Comparison of ENCODE assay signal across 11 mouse cellular contexts in the genomic region with DNA sequence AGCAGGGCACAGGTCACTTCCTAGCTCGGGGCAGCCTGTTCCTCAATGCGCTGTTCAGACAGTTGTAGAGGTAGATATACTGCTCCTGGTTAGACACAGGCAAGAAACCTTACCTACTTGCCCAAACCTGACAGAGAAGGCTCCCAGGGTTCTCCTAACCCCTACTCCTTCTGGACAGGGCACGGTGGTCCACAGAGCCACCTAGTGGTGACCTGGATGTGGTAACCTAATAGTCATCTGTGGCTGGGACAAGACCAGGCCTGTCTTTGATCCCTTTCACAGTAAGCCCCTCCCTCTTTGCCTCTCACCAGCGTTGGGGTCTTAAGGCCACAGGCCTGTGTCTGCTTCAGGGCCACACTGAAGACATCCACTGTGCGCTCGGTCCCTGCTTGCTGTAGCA. TPM values are rescaled to one million over a fixed set of nuclear protein-coding genes. Genes with fewer than 3 reads are reported as not detected.
DNase-seq lines count a peak whose midpoint lies in the region; ATAC-seq and TF ChIP-seq lines count a peak whose summit lies in the region.
"Had no signal": no experiment of that assay in that cellular context is flagged by ENCODE, and none has a peak within 500 bp of the region (broad histone marks: within the 10 kb centered on the region; RNA-seq: fewer than 3 reads in every experiment).

No protein-coding gene starts in this region.

- DNase-seq in cerebellum, adult 18-20 months: peak; percentile 35 to 43
- no peak for DNase-seq in cerebellum, adult 9-11 months
- no peak for DNase-seq in layer of hippocampus, adult 2 months (ENCODE audit: low spot score in 2 of 2)
- DNase-seq in layer of hippocampus, adult 8-10 months (ENCODE audit: low spot score in 2 of 2): no peak
- no peak for DNase-seq in liver, embryonic 14.5 days (ENCODE audit: low read depth in 3 of 3, low spot score in 3 of 3)
- no peak for DNase-seq in c-Kit-positive CD71-positive TER-119-positive erythroid progenitor cells, embryonic 14.5 days (ENCODE audit: low spot score)
- no peak for DNase-seq in adipocyte (ENCODE audit: low spot score)

- no peak overlapping the region for H3K4me2 ChIP-seq in liver, embryonic 14.5 days (ENCODE audit: low read depth)

- no peak overlapping the region for H3K4me3 ChIP-seq in layer of hippocampus, adult 2 months
- no peak overlapping the region for H3K4me3 ChIP-seq in bone marrow macrophage, adult 2 months (ENCODE audit: insufficient read depth, low read length)
- H3K4me3 ChIP-seq in liver, embryonic 14.5 days (ENCODE audit: insufficient read depth in 1 of 2, low read depth in 2 of 2, low read length in 2 of 2): no peak overlapping the region
- H3K4me3 ChIP-seq: myocyte had no signal

- TF ChIP-seq POLR2A in bone marrow macrophage, adult 2 months (IDR thresholded peaks at IDR 0.05; ENCODE audit: borderline replicate concordance, low read depth, low read length): no peak

- peaks cover 27% of the 10 kb centered on the region for H3K27me3 ChIP-seq in liver, embryonic 14.5 days (ENCODE audit: control insufficient read depth, insufficient read depth, low read length)
- H3K27me3 ChIP-seq: Patski had no signal

- no peak overlapping the region for H3K27ac ChIP-seq in layer of hippocampus, adult 2 months
- no peak overlapping the region for H3K27ac ChIP-seq in bone marrow macrophage, adult 2 months (ENCODE audit: insufficient read depth, low read depth, low read length)
- H3K27ac ChIP-seq in liver, embryonic 14.5 days: no peak overlapping the region

- TF ChIP-seq CTCF in layer of hippocampus, adult 2 months (conservative IDR thresholded peaks at IDR 0.05): peak; percentile 75
- TF ChIP-seq CTCF in bone marrow macrophage, adult 2 months (IDR thresholded peaks at IDR 0.05; ENCODE audit: low read depth, low read length): peak; percentile 58
- peak; percentile 73 for TF ChIP-seq CTCF in liver, embryonic 14.5 days (IDR thresholded peaks at IDR 0.05; ENCODE audit: low read depth)

- no peak for TF ChIP-seq EP300 in liver, embryonic 14.5 days (IDR thresholded peaks at IDR 0.05; ENCODE audit: low read depth)

- peaks cover 6% of the 10 kb centered on the region for H3K4me1 ChIP-seq in bone marrow macrophage, adult 2 months (ENCODE audit: control insufficient read depth, insufficient read depth, low read length)
- no peaks in the 10 kb centered on the region for H3K4me1 ChIP-seq in liver, embryonic 14.5 days (replicated peaks; ENCODE audit: control insufficient read depth in 2 of 2, insufficient read depth in 2 of 2, low read length in 1 of 2)

- no peak for ATAC-seq in liver, embryonic 14.5 days (ENCODE audit: insufficient read depth)
- ATAC-seq: Patski had no signal

- H3K36me3 ChIP-seq in liver, embryonic 14.5 days (replicated peaks; ENCODE audit: control insufficient read depth, insufficient read depth, low read depth): no peaks in the 10 kb centered on the region

- WGBS in liver, embryonic 14.5 days (ENCODE audit: insufficient replicate concordance): 42% methylated on average over 6 of the region's 6 CpGs

- H3K9ac ChIP-seq in liver, embryonic 14.5 days (replicated peaks): no peak overlapping the region

- no peaks in the 10 kb centered on the region for H3K9me3 ChIP-seq in liver, embryonic 14.5 days (ENCODE audit: control insufficient read depth, low read length)

RNA-seq across cellular contexts. Expression of gene Lgr6, which starts 3.5 kb away (rescaled TPM):
- 1 to 10 TPM; 2.4 TPM for total RNA-seq in layer of hippocampus, adult 2 months (2021)
- 1 to 10 TPM; 1.4 to 2.2 (median 1.9) TPM for total RNA-seq in layer of hippocampus, adult 8-10 months (2022)
- not detected in 2 replicates for polyA plus RNA-seq in bone marrow macrophage, adult 2 months (2012; ENCODE audit: insufficient read depth, insufficient read length, missing spikeins)
- polyA plus RNA-seq in liver, embryonic 14.5 days (2012; rRNA removed): 0.02 TPM in 2 replicates
- polyA plus RNA-seq in liver, embryonic 14.5 days (2014; fragmentation: Nextera tagmentation; extraction: Ambion mirVana): 0.05 and 0.08 TPM in 2 replicates
- total RNA-seq: hematopoietic stem cell, adult 5-6 weeks had no signal

RNA-seq across cellular contexts. Expression of gene Ptpn7, which starts 23.9 kb away (rescaled TPM):
- not detected for total RNA-seq in layer of hippocampus, adult 2 months (2021)
- under 1 TPM in 2 of 4 experiments, not detected in 2; 0.16 to 0.34 TPM for total RNA-seq in layer of hippocampus, adult 8-10 months (2022)
- 42.8 and 49.1 TPM in 2 replicates for polyA plus RNA-seq in bone marrow macrophage, adult 2 months (2012; ENCODE audit: insufficient read depth, insufficient read length, missing spikeins)
- polyA plus RNA-seq in liver, embryonic 14.5 days (2012; rRNA removed): 11.9 and 12.4 TPM in 2 replicates
- 8.6 and 9.4 TPM in 2 replicates for polyA plus RNA-seq in liver, embryonic 14.5 days (2014; fragmentation: Nextera tagmentation; extraction: Ambion mirVana)

RNA-seq across cellular contexts. Expression of gene Arl8a, which starts 38.0 kb away (rescaled TPM):
- total RNA-seq in layer of hippocampus, adult 2 months (2021): 100 to 1,000 TPM; 247 to 258 TPM
- 100 to 1,000 TPM; 251 to 262 (median 254) TPM for total RNA-seq in layer of hippocampus, adult 8-10 months (2022)
- polyA plus RNA-seq in bone marrow macrophage, adult 2 months (2012; ENCODE audit: insufficient read depth, insufficient read length, missing spikeins): 204 TPM in 2 replicates
- polyA plus RNA-seq in liver, embryonic 14.5 days (2012; rRNA removed): 8.1 and 9.2 TPM in 2 replicates
- polyA plus RNA-seq in liver, embryonic 14.5 days (2014; fragmentation: Nextera tagmentation; extraction: Ambion mirVana): 7.2 and 8.5 TPM in 2 replicates

RNA-seq across cellular contexts. Expression of gene Gpr37l1, which starts 58.9 kb away (rescaled TPM):
- 100 to 1,000 TPM; 193 to 194 TPM for total RNA-seq in layer of hippocampus, adult 2 months (2021)
- 100 to 1,000 TPM; 184 to 257 (median 204) TPM for total RNA-seq in layer of hippocampus, adult 8-10 months (2022)
- not detected in 2 replicates for polyA plus RNA-seq in bone marrow macrophage, adult 2 months (2012; ENCODE audit: insufficient read depth, insufficient read length, missing spikeins)
- 0.01 TPM in 1 of 2 replicates, not detected in the other for polyA plus RNA-seq in liver, embryonic 14.5 days (2012; rRNA removed)
- not detected in 2 replicates for polyA plus RNA-seq in liver, embryonic 14.5 days (2014; fragmentation: Nextera tagmentation; extraction: Ambion mirVana)
- total RNA-seq: hematopoietic stem cell, adult 5-6 weeks had no signal

Comparison
In these comparisons a context has a peak if more than half of its experiments do, and no peak if none do; other contexts are left out.
1. DNase-seq: peak in cerebellum, adult 18-20 months (2 of 2); none in cerebellum, adult 9-11 months (single experiment), layer of hippocampus, adult 2 months (0 of 2), layer of hippocampus, adult 8-10 months (0 of 2), liver, embryonic 14.5 days (0 of 3), c-Kit-positive CD71-positive TER-119-positive erythroid progenitor cells, embryonic 14.5 days (single experiment) and adipocyte (single experiment).
2. Peak in every context shown above with its lines, with median percentiles within 50 percentile points of each other: CTCF ChIP-seq.